Mouse (Mus musculus) kidney, adult 2 months (tissue): ENCODE measurements around the gene S100a14. TPM values are rescaled to one million over a fixed set of nuclear protein-coding genes. Genes with fewer than 3 reads are reported as not detected.
A peak's percentile ranks its signal among the peaks of the same experiment; 100 is the strongest.

Experiments
- DNase-seq: peaks from one replicate; pipeline ENCODE4 v3.0.0; 2021
- H3K27ac ChIP-seq: fragments of 200-500 bp; 2 replicates; pipeline ENCODE4 v1.5.1; 2012; ENCODE audit warnings: low read depth, low read length, control low read depth, inconsistent platforms; ENCODE audit not compliant: insufficient read depth
- H3K27me3 ChIP-seq: fragments of 200-500 bp; replicated peaks from 2 replicates; pipeline ENCODE4 v1.6.1; 2012; ENCODE audit warnings: mild to moderate bottlenecking, moderate library complexity, low read length, inconsistent platforms; ENCODE audit not compliant: control insufficient read depth, insufficient read depth
- H3K36me3 ChIP-seq: fragments of 200-500 bp; 2 replicates; pipeline ENCODE4 v1.6.1; 2012; ENCODE audit warnings: mild to moderate bottlenecking, moderate library complexity, low read length, inconsistent platforms; ENCODE audit not compliant: control insufficient read depth, insufficient read depth
- H3K4me1 ChIP-seq: fragments of 200-500 bp; 2 replicates; pipeline ENCODE4 v1.6.1; 2011; ENCODE audit warnings: low read length; ENCODE audit not compliant: control insufficient read depth, insufficient read depth
- H3K4me3 ChIP-seq: fragments of 200-500 bp; 2 replicates; pipeline ENCODE4 v1.5.1; 2011; ENCODE audit warnings: mild to moderate bottlenecking, low read depth, low read length, control low read depth; ENCODE audit not compliant: insufficient read depth
- CTCF ChIP-seq: fragments of 200-500 bp; conservative IDR thresholded peaks from 2 replicates; pipeline ENCODE4 v1.5.1; 2011; ENCODE audit warnings: low read depth, mild to moderate bottlenecking, control low read depth, low read length, moderate library complexity, mixed read lengths; ENCODE audit not compliant: insufficient read depth, insufficient read length
- POLR2A ChIP-seq: fragments of 200-500 bp; IDR thresholded peaks from one replicate; pipeline ENCODE4 v1.6.1; 2011; ENCODE audit warnings: low read depth, low read length, control low read depth
- WGBS: fragments of 180-500 bp; shearing (Covaris S2); methylation state at CpG from one replicate; pipeline ENCODE4 v1.1.7; 2018; 5-methylcytosine and 5-hydroxymethylcytosine counted together
- polyA plus RNA-seq: library from polyadenylated mRNA; depleted of rRNA; stranded (reverse); fragments of >200 nt; gene quantifications from 2 replicates; pipeline ENCODE4 v1.2.3, GENCODE M21; 2012; rRNA removed

S100a14 gene
- 0.45 and 0.61 TPM in 2 replicates for polyA plus RNA-seq

DNA sequence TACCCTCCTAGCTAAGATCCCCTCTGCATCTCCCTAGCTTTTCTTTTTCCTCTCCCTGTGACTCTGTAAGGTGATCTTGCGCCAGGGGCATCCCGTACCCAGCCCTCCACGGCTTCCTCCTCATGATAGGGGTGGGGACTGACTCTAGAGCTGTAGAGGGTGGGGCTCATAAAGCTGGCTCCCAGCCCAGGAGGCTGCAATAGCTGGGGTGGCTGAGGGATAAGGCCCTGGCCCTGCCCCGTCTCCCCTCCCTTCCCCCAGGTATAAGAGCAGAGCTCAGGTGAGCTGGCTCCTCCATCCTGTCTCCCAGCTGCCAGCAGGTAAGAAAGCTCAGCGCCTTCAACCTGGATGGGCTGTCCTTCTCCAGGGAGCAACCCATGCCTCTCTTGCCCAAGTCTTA is at the start of gene S100a14:
Gene S100a14 (plus strand): TSS at position 277 of the 400 bp plus-strand sequence.
- Histone ChIP-seq H3K27me3 (no peaks in the 10 kb centered on the region), H3K27ac (no peak within 1 kb of the TSS), H3K36me3 (no peaks in the 10 kb centered on the region; the same call in 1 of the 2 replicates), H3K4me3 (no peak within 1 kb of the TSS), H3K4me1 (no peaks in the 10 kb centered on the region)
- TF ChIP-seq POLR2A (no peak), CTCF (no peak)
- no peak for DNase-seq
- WGBS, result 62% methylated on average over 5 of the region's 5 CpGs

DNA sequence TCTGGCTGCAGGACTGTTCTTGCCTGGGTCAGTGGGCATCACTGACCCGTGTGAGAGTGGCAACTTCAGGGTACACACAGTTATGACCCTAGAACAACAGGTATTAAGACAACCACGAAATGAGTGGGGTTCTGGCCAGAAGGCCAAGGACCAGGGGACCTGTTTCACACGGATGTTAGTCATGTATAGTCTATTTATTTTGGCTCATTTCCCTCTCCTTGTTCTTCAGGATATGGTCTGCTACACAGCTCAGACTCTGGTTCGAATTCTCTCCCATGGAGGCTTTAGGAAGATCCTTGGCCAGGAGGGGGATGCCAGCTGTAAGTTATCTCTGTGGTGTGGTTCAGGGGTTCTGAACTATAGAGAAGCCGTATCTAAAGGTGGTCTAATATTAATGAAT is 39.7 kb upstream of the S100a14 start:
- DNase-seq, result peak; percentile 44
- no peak for TF ChIP-seq CTCF
- no peak for TF ChIP-seq POLR2A
- Histone ChIP-seq H3K4me3 (no peak overlapping the region), H3K4me1 (peaks cover 12% of the 10 kb centered on the region; the same call in 1 of the 2 replicates), H3K27me3 (no peaks in the 10 kb centered on the region), H3K27ac (no peak overlapping the region), H3K36me3 (peaks cover 5% of the 10 kb centered on the region)
- 30% methylated on average over 5 of the region's 5 CpGs for WGBS

GRCm38 (mm10) chr3:90488576-90488975 is 38.1 kb upstream of the S100a14 start:
- WGBS, result 90% methylated on average over 6 of the region's 6 CpGs
- H3K27me3 ChIP-seq, result no peaks in the 10 kb centered on the region
- H3K4me1 ChIP-seq, result peaks cover 12% of the 10 kb centered on the region; the same call in 1 of the 2 replicates
- no peak for DNase-seq
- H3K4me3 ChIP-seq, result no peak overlapping the region
- TF ChIP-seq POLR2A (no peak), CTCF (no peak)
- H3K36me3 ChIP-seq, result peaks cover 5% of the 10 kb centered on the region
- no peak overlapping the region for H3K27ac ChIP-seq

GRCm38 (mm10) chr3:90490696-90491256 is 35.9 kb upstream of the S100a14 start, which contains the start of gene Snapin:
Snapin (minus strand) TSS chr3:90491033.
- TF ChIP-seq CTCF (peak; percentile 78), POLR2A (no peak)
- DNase-seq, result peak; percentile 98
- Histone ChIP-seq H3K27me3 (no peaks in the 10 kb centered on the region), H3K27ac (peak within 1 kb of the TSS; percentile 83), H3K4me3 (peak within 1 kb of the TSS; percentile 74), H3K4me1 (peaks cover 12% of the 10 kb centered on the region; the same call in 1 of the 2 replicates), H3K36me3 (peaks cover 5% of the 10 kb centered on the region)
- WGBS, result under 1% methylated on average over 37 of the region's 37 CpGs

DNA sequence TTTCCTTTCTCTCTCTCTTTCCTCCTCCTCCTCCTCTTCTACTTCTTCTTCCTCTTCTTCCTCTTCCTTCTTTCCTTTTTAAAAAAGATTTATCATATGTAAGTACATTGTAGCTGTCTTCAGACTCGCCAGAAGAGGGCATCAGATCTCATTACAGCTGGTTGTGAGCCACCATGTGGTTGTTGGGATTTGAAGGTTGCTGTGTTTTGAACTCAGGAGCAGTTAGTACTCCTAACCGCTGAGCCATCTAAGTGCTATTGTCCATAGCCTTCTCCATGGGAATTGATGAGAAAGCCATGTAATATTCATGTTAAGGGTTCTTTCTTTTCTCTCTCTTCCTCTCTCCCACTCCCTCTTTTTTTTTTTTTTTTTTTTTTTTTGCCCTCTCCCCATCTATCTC is 35.3 kb upstream of the S100a14 start:
- H3K4me1 ChIP-seq, result peaks cover 12% of the 10 kb centered on the region; the same call in 1 of the 2 replicates
- no peaks in the 10 kb centered on the region for H3K27me3 ChIP-seq
- H3K36me3 ChIP-seq, result peaks cover 5% of the 10 kb centered on the region
- peak; percentile 63 for DNase-seq
- TF ChIP-seq POLR2A (no peak), CTCF (0 out of 2 replicates have a peak, but pooled peaks have one; percentile 16)
- no peak overlapping the region for H3K27ac ChIP-seq
- H3K4me3 ChIP-seq, result no peak overlapping the region
- WGBS, result 32% methylated on average over 2 of the region's 2 CpGs

DNA sequence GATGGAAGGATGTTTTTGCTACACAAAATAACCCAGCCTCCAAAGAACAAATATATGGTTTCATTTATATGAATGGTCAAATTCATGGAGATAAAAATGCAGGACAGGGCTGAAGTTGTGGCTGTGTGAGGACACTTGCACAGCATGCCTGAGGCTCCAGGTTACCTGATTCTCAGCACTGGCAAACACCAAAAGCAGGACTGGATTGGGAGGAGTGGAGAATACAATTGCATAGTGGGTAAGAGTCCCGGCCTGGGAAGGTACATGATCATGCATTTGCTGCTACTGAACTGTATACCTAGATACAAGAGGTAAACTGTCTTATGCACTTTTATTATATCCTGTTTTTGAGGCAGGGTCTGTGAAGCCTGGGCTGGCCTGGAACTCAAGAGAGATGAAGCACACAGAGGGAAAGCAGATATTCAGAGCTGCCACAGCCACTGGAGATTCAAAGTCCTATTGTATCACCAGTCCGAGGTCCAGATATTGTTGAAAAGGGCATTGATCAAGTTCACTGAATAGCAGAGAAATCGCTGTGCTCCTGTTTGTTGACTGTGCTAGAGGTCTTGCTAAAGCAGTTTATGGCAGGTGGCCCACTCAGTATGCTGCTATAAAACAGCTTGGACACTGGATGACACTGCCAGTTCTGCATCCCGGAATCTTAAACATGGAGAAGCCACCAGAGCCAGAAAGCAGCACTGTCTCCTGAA is 32.7 kb upstream of the S100a14 start:
- 60% methylated on average over 4 of the region's 4 CpGs for WGBS
- Histone ChIP-seq H3K27me3 (no peaks in the 10 kb centered on the region), H3K27ac (no peak overlapping the region), H3K36me3 (peaks cover 3% of the 10 kb centered on the region), H3K4me1 (peaks cover 7% of the 10 kb centered on the region; the same call in 1 of the 2 replicates), H3K4me3 (no peak overlapping the region)
- no peak for TF ChIP-seq POLR2A
- TF ChIP-seq CTCF, result no peak
- no peak for DNase-seq

GRCm38 (mm10) chr3:90495850-90496525 is 30.7 kb upstream of the S100a14 start:
- 88% methylated on average over 7 of the region's 7 CpGs for WGBS
- Histone ChIP-seq H3K4me3 (no peak overlapping the region), H3K4me1 (no peaks in the 10 kb centered on the region), H3K27ac (no peak overlapping the region), H3K36me3 (peaks cover 7% of the 10 kb centered on the region), H3K27me3 (no peaks in the 10 kb centered on the region)
- no peak for DNase-seq
- TF ChIP-seq CTCF (no peak), POLR2A (no peak)
